Mouse (Mus musculus): ENCODE data around the gene Magi1.
"Not testable (repeated sequence)": the region's sequence is repeated elsewhere in the genome, so short reads cannot be mapped to it uniquely, and the experiment has no call there.

The Magi1 gene

GRCm38 (mm10) chr6:94045180-94045579, 238.5 kb downstream of the Magi1 start:
- peak in 1 of 2 experiments; percentile 5 for DNase-seq

- DNase-seq, result no peak
These were observed 240.3 kb downstream of the Magi1 start for GRCm38 (mm10) chr6:94043461-94043860.

GRCm38 (mm10) chr6:94040093-94040492, 243.6 kb downstream of the Magi1 start:
- DNase-seq, result peak; percentile 32 to 37

GRCm38 (mm10) chr6:94038897-94039296, 244.8 kb downstream of the Magi1 start:
- DNase-seq, result peak in 1 of 2 experiments; percentile 3

GRCm38 (mm10) chr6:94036554-94036953, 247.2 kb downstream of the Magi1 start:
- no peak for DNase-seq

GRCm38 (mm10) chr6:94026361-94026760, 257.4 kb downstream of the Magi1 start:
- no peak for DNase-seq

- DNase-seq, result no peak
These were observed 261.3 kb downstream of the Magi1 start for GRCm38 (mm10) chr6:94022437-94022836.

- DNase-seq, result no peak
These were observed 262.3 kb downstream of the Magi1 start for GRCm38 (mm10) chr6:94021239-94021962.

- DNase-seq, result no peak
These were observed 263.2 kb downstream of the Magi1 start for GRCm38 (mm10) chr6:94020566-94020965.

- DNase-seq, result no peak
These were observed 263.8 kb downstream of the Magi1 start for GRCm38 (mm10) chr6:94019935-94020334.

- no peak for DNase-seq
These were observed 270.0 kb downstream of the Magi1 start for GRCm38 (mm10) chr6:94013761-94014160.

GRCm38 (mm10) chr6:94011947-94012346, 271.8 kb downstream of the Magi1 start:
- no peak for DNase-seq

- no peak for DNase-seq
These were observed 272.2 kb downstream of the Magi1 start for GRCm38 (mm10) chr6:94011521-94011920.

GRCm38 (mm10) chr6:94008577-94008976, 275.1 kb downstream of the Magi1 start:
- DNase-seq, result no peak

- DNase-seq, result not testable (repeated sequence)
These were observed 280.1 kb downstream of the Magi1 start for GRCm38 (mm10) chr6:94003586-94003985.

GRCm38 (mm10) chr6:93996841-93997485, 286.8 kb downstream of the Magi1 start:
- DNase-seq, result no peak

- DNase-seq, result no peak
These were observed 296.2 kb downstream of the Magi1 start for GRCm38 (mm10) chr6:93987561-93987960.

GRCm38 (mm10) chr6:93985111-93985510, 298.6 kb downstream of the Magi1 start:
- no peak for DNase-seq

- DNase-seq, result no peak
These were observed 300.2 kb downstream of the Magi1 start for GRCm38 (mm10) chr6:93983551-93983950.

GRCm38 (mm10) chr6:93981211-93981610, 302.5 kb downstream of the Magi1 start:
- DNase-seq, result no peak

- DNase-seq, result no peak
These were observed 304.5 kb downstream of the Magi1 start for GRCm38 (mm10) chr6:93979241-93979640.

- DNase-seq, result no peak
These were observed 315.0 kb downstream of the Magi1 start for GRCm38 (mm10) chr6:93968721-93969120.

GRCm38 (mm10) chr6:93962757-93963336, 320.9 kb downstream of the Magi1 start:
- DNase-seq, result no peak

GRCm38 (mm10) chr6:93961782-93962181, 321.9 kb downstream of the Magi1 start:
- DNase-seq, result no peak
